Mouse (Mus musculus) CH12.LX (cell line): ENCODE measurements around the gene Vac14. TPM values are rescaled to one million over a fixed set of nuclear protein-coding genes. Genes with fewer than 3 reads are reported as not detected.
A peak's percentile ranks its signal among the peaks of the same experiment; 100 is the strongest.

ENCODE experiments used
- DNase-seq: peaks from one replicate; pipeline ENCODE4 v3.0.0-alpha.2; 2013; ENCODE audit errors: extremely low read depth
- H3K27ac ChIP-seq: 2 replicates; pipeline ENCODE4 v1.5.1; 2012; ENCODE audit warnings: low read depth, mild to moderate bottlenecking, control low read depth, moderate library complexity; ENCODE audit not compliant: insufficient read depth
- H3K27me3 ChIP-seq: replicated peaks from 2 replicates; pipeline ENCODE3; 2012; ENCODE audit warnings: inconsistent platforms
- H3K36me3 ChIP-seq, 2 experiments: replicated peaks in 1 of 2; 2 replicates each; pipeline versions ENCODE3 to v1.6.1; 2012; ENCODE audit warnings: inconsistent platforms in 1 of 2, low read length in 1 of 2, mild to moderate bottlenecking in 1 of 2, mixed read lengths in 1 of 2, moderate library complexity in 1 of 2; ENCODE audit not compliant: control insufficient read depth in 1 of 2, insufficient read depth in 1 of 2
- H3K4me1 ChIP-seq, 2 experiments: 2 replicates each; pipeline ENCODE4 v1.6.1; 2012; ENCODE audit warnings: inconsistent platforms in 1 of 2, moderate library complexity in 1 of 2; ENCODE audit not compliant: insufficient read depth in 2 of 2, control insufficient read depth in 1 of 2
- H3K4me2 ChIP-seq: 2 replicates; pipeline ENCODE4 v1.6.1; 2012; ENCODE audit warnings: low read depth, mild to moderate bottlenecking, control low read depth; ENCODE audit not compliant: poor library complexity, insufficient read depth, severe bottlenecking
- H3K4me3 ChIP-seq, 3 experiments: fragments of 150-350 bp in 1 of 3; sonication (generic) in 1 of 3; replicated peaks in 1 of 3; 2 replicates each; pipeline versions ENCODE3 to v1.5.1; 2011 to 2012; ENCODE audit warnings: low read depth in 2 of 3, low read length in 2 of 3, mild to moderate bottlenecking in 2 of 3, moderate library complexity in 2 of 3, control low read depth in 1 of 3, improper control_type of control experiment in 1 of 3, inconsistent platforms in 1 of 3, mixed read lengths in 1 of 3; ENCODE audit not compliant: poor library complexity in 1 of 3
- H3K79me2 ChIP-seq: replicated peaks from 2 replicates; pipeline ENCODE4 v1.6.1; 2012; ENCODE audit warnings: mild to moderate bottlenecking, moderate library complexity; ENCODE audit not compliant: control insufficient read depth, poor library complexity, insufficient read depth, severe bottlenecking; ENCODE audit errors: extremely low read depth
- H3K9ac ChIP-seq: 2 replicates; pipeline ENCODE4 v1.6.1; 2012; ENCODE audit warnings: low read depth, mild to moderate bottlenecking, control low read depth, moderate library complexity; ENCODE audit not compliant: insufficient read depth
- H3K9me3 ChIP-seq: replicated peaks from 2 replicates; pipeline ENCODE3; 2012; ENCODE audit warnings: low read length, inconsistent platforms, mixed read lengths
- CHD2 ChIP-seq: IDR thresholded peaks from 2 replicates; pipeline ENCODE4 v1.6.1; 2011; ENCODE audit warnings: low read length, improper control_type of control experiment
- CTCF ChIP-seq, 2 experiments: IDR thresholded peaks in 1 of 2; conservative IDR thresholded peaks in 1 of 2; 2 replicates each; pipeline ENCODE4 v1.5.1; 2011 to 2012; ENCODE audit warnings: low read depth in 2 of 2, low read length in 2 of 2, improper control_type of control experiment in 1 of 2, inconsistent platforms in 1 of 2, mild to moderate bottlenecking in 1 of 2, moderate library complexity in 1 of 2
- EP300 ChIP-seq: IDR thresholded peaks from 2 replicates; pipeline ENCODE4 v1.6.1; 2011; ENCODE audit warnings: low read length, improper control_type of control experiment
- GABPA ChIP-seq: IDR thresholded peaks from 2 replicates; pipeline ENCODE4 v1.6.1; 2012; ENCODE audit warnings: low read depth, low read length, improper control_type of control experiment, inconsistent platforms; ENCODE audit not compliant: insufficient replicate concordance
- HCFC1 ChIP-seq: IDR thresholded peaks from 2 replicates; pipeline ENCODE4 v1.6.1; 2012; ENCODE audit warnings: low read depth, mild to moderate bottlenecking, inconsistent platforms, low read length, improper control_type of control experiment
- IRF4 ChIP-seq: IDR thresholded peaks from 2 replicates; pipeline ENCODE4 v1.6.1; 2014; ENCODE audit warnings: low read depth, mild to moderate bottlenecking, inconsistent platforms, low read length, improper control_type of control experiment
- JUN ChIP-seq: IDR thresholded peaks from 2 replicates; pipeline ENCODE4 v1.6.1; 2011; ENCODE audit warnings: low read depth, mild to moderate bottlenecking, low read length, improper control_type of control experiment, moderate library complexity; ENCODE audit not compliant: insufficient read depth
- KAT2A ChIP-seq: IDR thresholded peaks from 2 replicates; pipeline ENCODE4 v1.6.1; 2012; ENCODE audit warnings: low read length, improper control_type of control experiment, inconsistent platforms; ENCODE audit not compliant: insufficient replicate concordance
- MAFK ChIP-seq: IDR thresholded peaks from 2 replicates; pipeline ENCODE4 v1.6.1; 2011; ENCODE audit warnings: low read length, improper control_type of control experiment; ENCODE audit not compliant: insufficient replicate concordance
- MAX ChIP-seq: IDR thresholded peaks from 2 replicates; pipeline ENCODE4 v1.6.1; 2011; ENCODE audit warnings: low read length, improper control_type of control experiment
- MAZ ChIP-seq: IDR thresholded peaks from 2 replicates; pipeline ENCODE4 v1.6.1; 2012; ENCODE audit warnings: low read depth, mild to moderate bottlenecking, inconsistent platforms, low read length, improper control_type of control experiment, moderate library complexity
- MEF2A ChIP-seq: IDR thresholded peaks from 2 replicates; pipeline ENCODE4 v1.6.1; 2014; ENCODE audit warnings: low read depth, mild to moderate bottlenecking, inconsistent platforms, low read length, improper control_type of control experiment, borderline replicate concordance
- MYC ChIP-seq: IDR thresholded peaks from 2 replicates; pipeline ENCODE4 v1.6.1; 2011; ENCODE audit warnings: low read depth, mild to moderate bottlenecking, improper control_type of control experiment, low read length
- NRF1 ChIP-seq: IDR thresholded peaks from 2 replicates; pipeline ENCODE4 v1.6.1; 2014; ENCODE audit warnings: low read depth, mild to moderate bottlenecking, inconsistent platforms, low read length, improper control_type of control experiment, moderate library complexity
- PAX5 ChIP-seq: IDR thresholded peaks from 2 replicates; pipeline ENCODE4 v1.6.1; 2012; ENCODE audit warnings: low read length, inconsistent platforms, mixed read lengths
- POLR2AphosphoS2 ChIP-seq: IDR thresholded peaks from 2 replicates; pipeline ENCODE4 v1.6.1; 2011; ENCODE audit warnings: low read depth, low read length, improper control_type of control experiment
- RCOR1 ChIP-seq: conservative IDR thresholded peaks from 2 replicates; pipeline ENCODE4 v1.6.1; 2012; ENCODE audit warnings: low read depth, mild to moderate bottlenecking, inconsistent platforms, low read length, improper control_type of control experiment
- TBP ChIP-seq: conservative IDR thresholded peaks from 2 replicates; pipeline ENCODE4 v1.6.1; 2011; ENCODE audit warnings: low read depth, low read length, improper control_type of control experiment
- TCF12 ChIP-seq: IDR thresholded peaks from 2 replicates; pipeline ENCODE4 v1.6.1; 2014; ENCODE audit warnings: low read depth, mild to moderate bottlenecking, inconsistent platforms, low read length, improper control_type of control experiment
- UBTF ChIP-seq: IDR thresholded peaks from 2 replicates; pipeline ENCODE4 v1.6.1; 2012; ENCODE audit warnings: low read depth, mild to moderate bottlenecking, inconsistent platforms, low read length, improper control_type of control experiment, moderate library complexity
- USF1 ChIP-seq: IDR thresholded peaks from 2 replicates; pipeline ENCODE4 v1.6.1; 2014; ENCODE audit warnings: low read depth, mild to moderate bottlenecking, inconsistent platforms, low read length, improper control_type of control experiment
- dilution Hi-C: fragments of 300-500 bp; cut with MboI; formaldehyde crosslinking; loops from 2 replicates; pipeline ENCODE4 v1.14.3; 2020; ENCODE audit warnings: low sequenced_read_pairs; ENCODE audit not compliant: extremely low pct_unique_long_range_greater_than_20kb, extremely low pct_ligation_motif_present
- in situ Hi-C: fragments of 300-500 bp; cut with MboI; formaldehyde crosslinking; loops from 3 replicates; pipeline ENCODE4 v1.14.3; 2019; ENCODE audit warnings: low sequenced_read_pairs, low pct_ligation_motif_present, low pct_unique_long_range_greater_than_20kb, mixed read lengths
- polyA plus RNA-seq: library from polyadenylated mRNA; unstranded; fragments of >175 nt; gene quantifications from 2 replicates; pipeline ENCODE4 v1.2.1, GENCODE M21; 2012; ENCODE audit warnings: low read depth; ENCODE audit not compliant: insufficient read length
- total RNA-seq, 2 experiments: library from RNA; depleted of rRNA; stranded (reverse); fragments of 300-350 nt in 1 of 2; fragments of >200 nt in 1 of 2; gene quantifications; 2 replicates each; pipeline ENCODE4 v1.2.3; 2012 to 2014

Vac14 gene
- total and polyA plus RNA-seq, 3 experiments, result 20.9 to 73.8 (median 28.2) TPM

DNA sequence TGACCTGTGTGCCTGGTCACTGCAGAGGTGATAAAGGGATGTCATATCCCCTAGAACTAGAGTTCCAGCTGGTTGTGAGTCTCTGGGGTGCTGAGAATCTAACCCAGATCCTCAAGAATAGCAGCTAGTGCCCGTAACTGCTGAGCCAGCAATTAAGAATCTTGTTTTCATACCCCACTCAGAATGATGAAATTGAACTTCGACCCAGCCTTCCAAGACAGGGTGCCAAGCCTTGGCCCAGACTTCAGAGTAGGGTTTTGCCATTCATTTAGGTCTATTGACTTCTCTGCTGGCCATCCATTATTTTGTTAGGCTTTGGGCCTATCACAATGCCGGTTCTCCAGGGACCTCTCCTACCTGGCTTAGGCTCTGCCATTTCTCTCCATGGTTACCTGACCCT is 15.4 kb downstream of the Vac14 start:
- dilution Hi-C loops, result no loop called here
- H3K36me3 ChIP-seq, result peaks cover 73 to 95% of the 10 kb centered on the region in 2 experiments

DNA sequence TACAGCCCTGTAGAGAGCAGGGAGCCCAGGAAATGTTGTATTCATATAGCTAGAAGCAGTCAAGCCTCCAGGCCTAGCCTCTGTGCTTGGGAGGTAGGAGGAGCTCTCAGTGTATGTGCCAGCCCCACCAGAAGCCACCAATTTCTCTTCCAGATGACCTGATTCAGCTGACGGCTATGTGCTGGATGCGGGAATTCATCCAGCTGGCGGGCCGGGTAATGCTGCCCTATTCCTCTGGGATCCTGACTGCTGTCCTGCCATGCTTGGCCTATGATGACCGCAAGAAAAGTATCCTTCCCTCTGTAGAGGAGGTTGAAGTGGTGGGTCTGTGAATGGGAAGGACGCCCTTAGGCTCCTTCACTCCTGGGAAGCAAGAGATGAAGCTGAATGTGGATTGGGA is 17.8 kb downstream of the Vac14 start:
- Histone ChIP-seq H3K4me2 (no peak overlapping the region), H3K36me3 (peaks cover 75 to 97% of the 10 kb centered on the region in 2 experiments), H3K4me3 (no peak overlapping the region), H3K27me3 (no peaks in the 10 kb centered on the region), H3K79me2 (no peaks in the 10 kb centered on the region), H3K27ac (no peak overlapping the region), H3K4me1 (no peaks in the 10 kb centered on the region), H3K9me3 (no peaks in the 10 kb centered on the region), H3K9ac (no peak overlapping the region)
- in situ Hi-C loops (loop anchor here (5.0 to 25.0 kb wide), 3 partner anchors 86 to 451 kb away; partner anchors contain the start of genes Clec18a, Cog4, Mtss1l and Pdpr), dilution Hi-C loops (no loop called here)
- TF ChIP-seq IRF4, result no peak
- no peak for TF ChIP-seq TBP
- TF ChIP-seq MAX, result no peak
- no peak for TF ChIP-seq GABPA
- no peak for TF ChIP-seq KAT2A
- TF ChIP-seq MEF2A, result no peak
- TF ChIP-seq TCF12, result no peak
- DNase-seq, result no peak

More for the DNA sequence above, 15.4 kb downstream of the Vac14 start:
- TF ChIP-seq TCF12 (no peak), MAFK (peak; percentile 75)
- no peak for DNase-seq
- no peaks in the 10 kb centered on the region for H3K27me3 ChIP-seq
- H3K9ac ChIP-seq, result no peak overlapping the region
- no peak overlapping the region for H3K27ac ChIP-seq
- H3K9me3 ChIP-seq, result no peaks in the 10 kb centered on the region
- peaks cover 0 to 10% of the 10 kb centered on the region in 2 experiments; a peak in 1 of 4 replicates for H3K4me1 ChIP-seq
- H3K4me2 ChIP-seq, result no peak overlapping the region
- H3K79me2 ChIP-seq, result peaks cover 8% of the 10 kb centered on the region
- in situ Hi-C loops, result loop anchor here (25.0 kb wide), 2 partner anchors 203 to 453 kb away; partner anchors contain the start of genes Clec18a, Cog4, Pdpr and Sf3b3
- H3K4me3 ChIP-seq, result no peak overlapping the region

DNA sequence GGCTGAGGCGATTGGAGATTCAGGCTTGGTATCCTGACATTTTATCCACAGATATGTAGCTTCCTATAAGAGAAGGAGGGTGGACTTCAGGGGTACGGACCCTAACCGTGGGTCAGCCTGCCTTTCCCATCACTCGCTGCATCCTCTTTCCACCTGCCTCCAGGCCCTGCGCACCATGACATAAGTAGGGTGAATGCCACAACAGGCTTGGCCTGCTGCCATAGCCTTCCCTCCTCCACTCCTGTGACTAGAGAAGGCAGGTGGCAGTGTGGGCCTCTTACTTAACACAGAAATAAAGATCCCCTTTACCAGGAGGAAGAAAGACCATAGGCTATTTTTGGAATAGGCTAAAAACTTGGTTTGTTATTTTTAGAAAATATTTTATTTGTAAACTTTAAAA is 23.9 kb downstream of the Vac14 start:
- Histone ChIP-seq H3K79me2 (no peaks in the 10 kb centered on the region; the same call in 1 of the 2 replicates), H3K4me2 (no peak overlapping the region), H3K4me3 (no peak overlapping the region), H3K27ac (no peak overlapping the region), H3K9ac (no peak overlapping the region), H3K27me3 (no peaks in the 10 kb centered on the region), H3K36me3 (peaks cover 54 to 88% of the 10 kb centered on the region in 2 experiments), H3K9me3 (no peaks in the 10 kb centered on the region), H3K4me1 (0 out of 4 replicates have a peak, but pooled peaks cover 0 to 4% of the 10 kb centered on the region in 2 experiments)
- TF ChIP-seq CTCF (conservative IDR thresholded peaks at IDR 0.05 in 1 of 2, IDR thresholded peaks at IDR 0.05 in 1 of 2; ENCODE audit: low read depth in 2 of 2, low read length in 2 of 2) (no peak), JUN (no peak), UBTF (no peak), MYC (no peak), TBP (no peak), EP300 (no peak), RCOR1 (no peak), POLR2AphosphoS2 (no peak), NRF1 (no peak), CHD2 (no peak), USF1 (no peak), HCFC1 (no peak), PAX5 (no peak), MAZ (no peak)
- dilution Hi-C loops, result no loop called here
- DNase-seq, result no peak
- in situ Hi-C loops, result loop anchor here (25.0 kb wide), 2 partner anchors 195 to 445 kb away; partner anchors contain the start of genes Clec18a, Cog4, Pdpr and Sf3b3
